ENCODE assay signal across 13 mouse cellular contexts in the genomic region with DNA sequence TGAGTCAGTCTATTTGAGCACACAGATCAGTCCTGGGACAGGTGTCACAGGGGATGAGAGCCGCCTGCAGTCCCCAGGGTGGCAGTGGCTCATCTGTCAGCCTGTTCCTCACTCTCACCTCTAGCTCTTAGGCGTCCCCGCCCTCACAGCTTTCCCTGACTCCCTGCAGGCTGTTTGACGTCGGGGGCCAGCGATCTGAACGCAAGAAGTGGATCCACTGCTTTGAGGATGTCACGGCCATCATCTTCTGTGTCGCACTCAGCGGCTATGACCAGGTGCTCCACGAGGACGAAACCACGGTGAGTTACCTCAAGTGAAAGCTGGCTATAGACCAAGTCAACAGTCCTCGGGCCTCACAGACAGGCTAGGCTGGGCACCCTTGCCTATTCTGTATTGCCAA.
"Had no signal": no experiment of that assay in that cellular context is flagged by ENCODE, and none has a peak within 500 bp of the region (broad histone marks: within the 10 kb centered on the region; RNA-seq: fewer than 3 reads in every experiment).

No protein-coding gene starts in this region.

- DNase-seq: kidney, postnatal 10 days; kidney, postnatal 4 days; layer of hippocampus, adult 9-11 months; layer of hippocampus, postnatal 36 days; left cerebral cortex, postnatal 4 days; liver, postnatal 0 days; lung, embryonic 14.5 days; retina, postnatal 1 day; right cerebral cortex, postnatal 25 days; spleen, adult 18-20 months; thymus, adult 2 months; thymus, postnatal 14 days; thymus, postnatal 4 days had no signal
